Mouse (Mus musculus): ENCODE data around the gene Ube2cbp.

Ube2cbp gene

GRCm38 (mm10) chr9:86324772-86325171, 140.0 kb downstream of the Ube2cbp start:
- DNase-seq (ENCODE audit: extremely low spot score, low read depth, low spot score), result no peak

- no peak for DNase-seq (ENCODE audit: extremely low spot score, low read depth, low spot score)
Measured at GRCm38 (mm10) chr9:86319516-86320140, 145.1 kb downstream of the Ube2cbp start.

- no peak for DNase-seq (ENCODE audit: extremely low spot score, low read depth, low spot score)
Measured at GRCm38 (mm10) chr9:86315700-86316099, 149.1 kb downstream of the Ube2cbp start.

GRCm38 (mm10) chr9:86308616-86309015, 156.1 kb downstream of the Ube2cbp start:
- DNase-seq (ENCODE audit: extremely low spot score, low read depth, low spot score), result no peak

- DNase-seq (ENCODE audit: extremely low spot score, low read depth, low spot score), result no peak
Measured at GRCm38 (mm10) chr9:86306556-86306955, 158.2 kb downstream of the Ube2cbp start.

GRCm38 (mm10) chr9:86301407-86301806, 163.3 kb downstream of the Ube2cbp start:
- no peak for DNase-seq (ENCODE audit: extremely low spot score, low read depth, low spot score)

GRCm38 (mm10) chr9:86298596-86298995, 166.2 kb downstream of the Ube2cbp start:
- no peak for DNase-seq (ENCODE audit: extremely low spot score, low read depth, low spot score)

GRCm38 (mm10) chr9:86298131-86298530, 166.6 kb downstream of the Ube2cbp start:
- DNase-seq (ENCODE audit: extremely low spot score, low read depth, low spot score), result no peak

- no peak for DNase-seq (ENCODE audit: extremely low spot score, low read depth, low spot score)
Measured at GRCm38 (mm10) chr9:86296683-86297638, 167.8 kb downstream of the Ube2cbp start.

GRCm38 (mm10) chr9:86287570-86287954, 177.2 kb downstream of the Ube2cbp start:
- no peak for DNase-seq (ENCODE audit: extremely low spot score, low read depth, low spot score)

GRCm38 (mm10) chr9:86286830-86287569, 177.8 kb downstream of the Ube2cbp start:
- DNase-seq (ENCODE audit: extremely low spot score, low read depth, low spot score), result no peak

GRCm38 (mm10) chr9:86282555-86282954, 182.2 kb downstream of the Ube2cbp start:
- DNase-seq (ENCODE audit: extremely low spot score, low read depth, low spot score), result no peak

- no peak for DNase-seq (ENCODE audit: extremely low spot score, low read depth, low spot score)
Measured at GRCm38 (mm10) chr9:86281147-86281467, 183.6 kb downstream of the Ube2cbp start.

- DNase-seq (ENCODE audit: extremely low spot score, low read depth, low spot score), result no peak
Measured at GRCm38 (mm10) chr9:86280461-86281146, 184.1 kb downstream of the Ube2cbp start.

GRCm38 (mm10) chr9:86269541-86269940, 195.2 kb downstream of the Ube2cbp start:
- DNase-seq (ENCODE audit: extremely low spot score, low read depth, low spot score), result no peak

GRCm38 (mm10) chr9:86266658-86267057, 198.1 kb downstream of the Ube2cbp start:
- DNase-seq (ENCODE audit: extremely low spot score, low read depth, low spot score), result no peak
